Mouse (Mus musculus): ENCODE data around the gene Pip4k2a. TPM values are rescaled to one million over a fixed set of nuclear protein-coding genes. Genes with fewer than 3 reads are reported as not detected.
"Not testable (repeated sequence)": the region's sequence is repeated elsewhere in the genome, so short reads cannot be mapped to it uniquely, and the experiment has no call there.

Pip4k2a gene
- polyA plus RNA-seq, 1 experiment from 2014 or later: 10.9 TPM

DNA sequence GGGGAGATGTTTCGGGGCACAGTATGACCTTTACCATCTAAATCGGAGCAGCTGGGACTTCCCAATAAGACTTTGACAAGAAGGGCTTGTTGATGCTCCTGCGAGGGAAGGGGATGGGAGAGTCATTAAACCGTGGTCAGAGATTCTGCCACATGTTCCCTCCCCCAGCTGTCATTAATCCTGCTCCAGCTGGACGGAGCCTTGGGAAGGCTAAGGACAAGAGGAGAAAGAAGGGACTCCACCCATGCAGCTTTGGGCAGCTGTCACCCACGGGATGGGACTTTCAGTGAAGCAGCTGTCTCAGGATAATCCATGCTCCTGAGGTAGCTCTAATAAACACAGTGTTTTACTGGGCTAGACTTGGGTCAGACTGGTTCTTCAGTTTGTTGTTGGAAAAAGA, 101.9 kb downstream of the Pip4k2a start:
- no peak for ATAC-seq (ENCODE audit: insufficient read depth, low FRiP score, low TSS enrichment)
- peak; percentile 31 for DNase-seq (ENCODE audit: low spot score)
- Histone ChIP-seq H3K9ac (ENCODE audit: low read length) (no peak overlapping the region), H3K27ac (ENCODE audit: low read depth, low read length) (no peak overlapping the region), H3K9me3 (ENCODE audit: control insufficient read depth, low read length) (no peaks in the 10 kb centered on the region), H3K4me2 (ENCODE audit: low read depth) (no peak overlapping the region), H3K27me3 (ENCODE audit: control insufficient read depth, insufficient read depth, low read length) (no peaks in the 10 kb centered on the region), H3K4me1 (ENCODE audit: control insufficient read depth, insufficient read depth, low read length) (peaks cover 9% of the 10 kb centered on the region), H3K4me3 (ENCODE audit: low read depth, low read length) (no peak overlapping the region), H3K36me3 (ENCODE audit: control insufficient read depth, insufficient read depth, low read length) (no peaks in the 10 kb centered on the region)
- WGBS: 25% methylated on average over 6 of the region's 6 CpGs

GRCm38 (mm10) chr2:18893336-18893735, 104.6 kb downstream of the Pip4k2a start:
- H3K4me2 ChIP-seq (ENCODE audit: low read depth); H3K27ac ChIP-seq (ENCODE audit: low read depth, low read length); H3K27me3 ChIP-seq (ENCODE audit: control insufficient read depth, insufficient read depth, low read length); H3K4me3 ChIP-seq (ENCODE audit: low read depth, low read length); H3K36me3 ChIP-seq (ENCODE audit: control insufficient read depth, insufficient read depth, low read length); H3K9me3 ChIP-seq (ENCODE audit: control insufficient read depth, low read length); H3K4me1 ChIP-seq (ENCODE audit: control insufficient read depth, insufficient read depth, low read length); H3K9ac ChIP-seq (ENCODE audit: low read length); ATAC-seq (ENCODE audit: insufficient read depth, low FRiP score, low TSS enrichment); DNase-seq (ENCODE audit: low spot score): not testable (repeated sequence)
- WGBS: 94% methylated on average over 1 of the region's 1 CpGs

DNA sequence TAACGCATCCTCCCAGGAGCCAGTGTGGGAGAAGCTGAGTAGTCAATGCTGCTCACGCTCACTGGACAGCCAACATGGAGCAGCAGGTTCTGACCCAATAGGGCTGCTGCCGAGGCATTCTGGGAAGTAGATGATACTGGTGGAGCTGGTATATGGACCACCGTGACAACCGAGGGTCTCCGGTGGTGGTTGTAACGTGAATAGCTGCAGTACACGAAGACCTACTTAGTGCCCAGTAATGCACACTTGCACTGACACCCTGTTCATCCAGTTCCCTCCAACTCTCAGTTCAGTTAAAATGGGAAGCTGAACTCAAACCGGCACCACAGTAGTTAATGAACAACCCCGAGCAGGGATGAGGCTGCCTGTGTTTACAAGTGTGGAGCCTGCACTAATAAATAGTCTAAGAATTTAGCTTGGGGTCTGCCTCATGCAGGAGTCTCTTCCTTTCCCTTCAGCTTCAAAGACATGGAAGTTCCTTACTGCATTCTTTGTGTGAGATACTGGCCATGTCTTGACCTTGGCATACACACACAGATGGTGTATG, 105.9 kb downstream of the Pip4k2a start:
- no peaks in the 10 kb centered on the region for H3K9me3 ChIP-seq (ENCODE audit: control insufficient read depth, low read length)
- no peaks in the 10 kb centered on the region for H3K36me3 ChIP-seq (ENCODE audit: control insufficient read depth, insufficient read depth, low read length)
- H3K9ac ChIP-seq (ENCODE audit: low read length): no peak overlapping the region
- ATAC-seq (ENCODE audit: insufficient read depth, low FRiP score, low TSS enrichment) (no peak), DNase-seq (ENCODE audit: low spot score) (no peak)
- 84% methylated on average over 10 of the region's 10 CpGs for WGBS
- H3K4me1 ChIP-seq (ENCODE audit: control insufficient read depth, insufficient read depth, low read length): peaks cover 5% of the 10 kb centered on the region
- H3K4me2 ChIP-seq (ENCODE audit: low read depth): no peak overlapping the region
- H3K27ac ChIP-seq (ENCODE audit: low read depth, low read length): no peak overlapping the region
- no peak overlapping the region for H3K4me3 ChIP-seq (ENCODE audit: low read depth, low read length)
- H3K27me3 ChIP-seq (ENCODE audit: control insufficient read depth, insufficient read depth, low read length): no peaks in the 10 kb centered on the region

- WGBS: 78% methylated on average over 11 of the region's 11 CpGs
These were observed 107.5 kb downstream of the Pip4k2a start for GRCm38 (mm10) chr2:18890227-18891001.

DNA sequence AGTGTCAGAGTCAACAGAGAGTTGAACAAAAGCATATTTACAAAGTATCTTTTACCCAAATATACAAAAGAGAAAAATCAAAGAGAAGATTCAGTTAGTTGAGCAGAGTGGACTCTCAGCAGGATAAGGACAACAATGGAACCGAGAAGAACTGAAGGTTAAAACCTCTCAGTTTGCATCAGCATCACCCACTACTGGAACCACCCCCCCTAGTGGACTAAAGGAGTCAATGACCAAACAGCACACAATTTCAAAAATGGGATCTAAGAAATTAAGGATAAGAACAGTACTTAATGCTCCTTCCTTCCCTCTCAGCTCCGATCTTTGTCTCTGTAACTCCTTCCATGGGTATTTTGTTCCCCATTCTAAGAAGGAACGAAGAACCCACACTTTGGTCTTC, 113.6 kb downstream of the Pip4k2a start:
- ATAC-seq (ENCODE audit: insufficient read depth, low FRiP score, low TSS enrichment): no peak
- Histone ChIP-seq H3K4me2 (ENCODE audit: low read depth) (no peak overlapping the region), H3K36me3 (ENCODE audit: control insufficient read depth, insufficient read depth, low read length) (no peaks in the 10 kb centered on the region)

More at GRCm38 (mm10) chr2:18890227-18891001, 107.5 kb downstream of the Pip4k2a start:
- Histone ChIP-seq H3K9ac (ENCODE audit: low read length) (no peak overlapping the region), H3K36me3 (ENCODE audit: control insufficient read depth, insufficient read depth, low read length) (no peaks in the 10 kb centered on the region), H3K4me3 (ENCODE audit: low read depth, low read length) (no peak overlapping the region), H3K9me3 (ENCODE audit: control insufficient read depth, low read length) (no peaks in the 10 kb centered on the region), H3K27me3 (ENCODE audit: control insufficient read depth, insufficient read depth, low read length) (no peaks in the 10 kb centered on the region), H3K4me1 (ENCODE audit: control insufficient read depth, insufficient read depth, low read length) (no peaks in the 10 kb centered on the region), H3K27ac (ENCODE audit: low read depth, low read length) (no peak overlapping the region), H3K4me2 (ENCODE audit: low read depth) (no peak overlapping the region)
- ATAC-seq (ENCODE audit: insufficient read depth, low FRiP score, low TSS enrichment) (no peak), DNase-seq (ENCODE audit: low spot score) (no peak)

GRCm38 (mm10) chr2:18874626-18875025, 123.3 kb downstream of the Pip4k2a start:
- no peaks in the 10 kb centered on the region for H3K27me3 ChIP-seq (ENCODE audit: control insufficient read depth, insufficient read depth, low read length)
- no peaks in the 10 kb centered on the region for H3K36me3 ChIP-seq (ENCODE audit: control insufficient read depth, insufficient read depth, low read length)
- DNase-seq (ENCODE audit: low spot score): no peak
- H3K9ac ChIP-seq (ENCODE audit: low read length): no peak overlapping the region
- no peak for ATAC-seq (ENCODE audit: insufficient read depth, low FRiP score, low TSS enrichment)
- no peak overlapping the region for H3K4me2 ChIP-seq (ENCODE audit: low read depth)
- no peak overlapping the region for H3K4me3 ChIP-seq (ENCODE audit: low read depth, low read length)
- H3K9me3 ChIP-seq (ENCODE audit: control insufficient read depth, low read length): no peaks in the 10 kb centered on the region
- no peaks in the 10 kb centered on the region for H3K4me1 ChIP-seq (ENCODE audit: control insufficient read depth, insufficient read depth, low read length)
- no peak overlapping the region for H3K27ac ChIP-seq (ENCODE audit: low read depth, low read length)
- 94% methylated on average over 7 of the region's 7 CpGs for WGBS

More for the DNA sequence above, 113.6 kb downstream of the Pip4k2a start:
- 82% methylated on average over 3 of the region's 3 CpGs for WGBS
- no peak overlapping the region for H3K27ac ChIP-seq (ENCODE audit: low read depth, low read length)
- no peaks in the 10 kb centered on the region for H3K4me1 ChIP-seq (ENCODE audit: control insufficient read depth, insufficient read depth, low read length)
- H3K9ac ChIP-seq (ENCODE audit: low read length): no peak overlapping the region
- H3K9me3 ChIP-seq (ENCODE audit: control insufficient read depth, low read length): no peaks in the 10 kb centered on the region
- H3K27me3 ChIP-seq (ENCODE audit: control insufficient read depth, insufficient read depth, low read length): no peaks in the 10 kb centered on the region
- H3K4me3 ChIP-seq (ENCODE audit: low read depth, low read length): no peak overlapping the region
- no peak for DNase-seq (ENCODE audit: low spot score)

DNA sequence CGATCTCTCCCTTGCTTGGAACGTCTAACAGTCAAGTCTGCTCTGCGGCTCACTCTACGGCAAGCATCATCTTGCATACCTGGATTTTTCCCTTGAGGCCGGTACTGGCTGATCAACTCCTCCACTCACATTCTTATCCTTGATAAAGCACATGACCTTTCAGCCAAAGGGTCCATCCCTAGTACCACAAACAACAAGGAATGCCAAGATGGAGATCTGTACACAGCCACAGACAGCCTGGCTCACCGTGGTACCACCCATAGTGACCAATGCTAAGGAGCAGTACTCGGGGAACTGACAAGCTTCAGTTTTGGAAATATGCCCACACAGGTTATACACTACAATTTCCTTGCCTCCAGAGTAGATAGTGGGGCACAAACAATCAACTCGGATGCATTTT, 123.9 kb downstream of the Pip4k2a start:
- H3K36me3 ChIP-seq (ENCODE audit: control insufficient read depth, insufficient read depth, low read length): no peaks in the 10 kb centered on the region
- WGBS: 93% methylated on average over 8 of the region's 8 CpGs
- H3K9ac ChIP-seq (ENCODE audit: low read length): no peak overlapping the region
- H3K27me3 ChIP-seq (ENCODE audit: control insufficient read depth, insufficient read depth, low read length): no peaks in the 10 kb centered on the region
- no peaks in the 10 kb centered on the region for H3K4me1 ChIP-seq (ENCODE audit: control insufficient read depth, insufficient read depth, low read length)
- DNase-seq (ENCODE audit: low spot score) (no peak), ATAC-seq (ENCODE audit: insufficient read depth, low FRiP score, low TSS enrichment) (no peak)
- H3K9me3 ChIP-seq (ENCODE audit: control insufficient read depth, low read length): no peaks in the 10 kb centered on the region
- H3K4me2 ChIP-seq (ENCODE audit: low read depth): no peak overlapping the region
- H3K27ac ChIP-seq (ENCODE audit: low read depth, low read length): no peak overlapping the region
- no peak overlapping the region for H3K4me3 ChIP-seq (ENCODE audit: low read depth, low read length)

- Histone ChIP-seq H3K4me1 (ENCODE audit: control insufficient read depth, insufficient read depth, low read length) (no peaks in the 10 kb centered on the region), H3K9ac (ENCODE audit: low read length) (no peak overlapping the region), H3K9me3 (ENCODE audit: control insufficient read depth, low read length) (no peaks in the 10 kb centered on the region), H3K27ac (ENCODE audit: low read depth, low read length) (no peak overlapping the region), H3K27me3 (ENCODE audit: control insufficient read depth, insufficient read depth, low read length) (no peaks in the 10 kb centered on the region), H3K4me2 (ENCODE audit: low read depth) (no peak overlapping the region), H3K4me3 (ENCODE audit: low read depth, low read length) (no peak overlapping the region), H3K36me3 (ENCODE audit: control insufficient read depth, insufficient read depth, low read length) (no peaks in the 10 kb centered on the region)
- 87% methylated on average over 3 of the region's 3 CpGs for WGBS
- DNase-seq (ENCODE audit: low spot score) (no peak), ATAC-seq (ENCODE audit: insufficient read depth, low FRiP score, low TSS enrichment) (no peak)
These were observed 124.5 kb downstream of the Pip4k2a start for GRCm38 (mm10) chr2:18873440-18873839.

GRCm38 (mm10) chr2:18872797-18873196, 125.1 kb downstream of the Pip4k2a start:
- H3K4me1 ChIP-seq (ENCODE audit: control insufficient read depth, insufficient read depth, low read length): no peaks in the 10 kb centered on the region
- no peak overlapping the region for H3K27ac ChIP-seq (ENCODE audit: low read depth, low read length)
- H3K4me2 ChIP-seq (ENCODE audit: low read depth): no peak overlapping the region
- H3K9me3 ChIP-seq (ENCODE audit: control insufficient read depth, low read length): no peaks in the 10 kb centered on the region
- DNase-seq (ENCODE audit: low spot score) (peak; percentile 62), ATAC-seq (ENCODE audit: insufficient read depth, low FRiP score, low TSS enrichment) (no peak)
- 11% methylated on average over 2 of the region's 2 CpGs for WGBS
- H3K36me3 ChIP-seq (ENCODE audit: control insufficient read depth, insufficient read depth, low read length): no peaks in the 10 kb centered on the region
- no peaks in the 10 kb centered on the region for H3K27me3 ChIP-seq (ENCODE audit: control insufficient read depth, insufficient read depth, low read length)
- no peak overlapping the region for H3K9ac ChIP-seq (ENCODE audit: low read length)
- H3K4me3 ChIP-seq (ENCODE audit: low read depth, low read length): no peak overlapping the region

Measured in neural tube, embryonic 11.5 days (tissue).